Mouse (Mus musculus) hindbrain, postnatal 0 days (tissue): ENCODE data around the gene Tmcc2. TPM values are rescaled to one million over a fixed set of nuclear protein-coding genes. Genes with fewer than 3 reads are reported as not detected.

ENCODE experiments used
- ATAC-seq: fragments of 200-750 bp; cut with Nextera tagmentation; 2 replicates; pipeline ENCODE4 v1.8.0; 2017; ENCODE audit warnings: mild to moderate bottlenecking, moderate TSS enrichment, moderate library complexity
- DNase-seq: peaks from one replicate; pipeline ENCODE4 v3.0.0-alpha.2; 2015; ENCODE audit warnings: low spot score
- H3K27ac ChIP-seq: fragments of 300-500 bp; sonication (generic); 2 replicates; pipeline ENCODE4 v1.5.1; 2014; ENCODE audit warnings: mild to moderate bottlenecking
- H3K27me3 ChIP-seq: fragments of 300-500 bp; sonication (generic); 2 replicates; pipeline ENCODE4 v1.6.1; 2014; ENCODE audit warnings: low read length, mixed read lengths; ENCODE audit not compliant: insufficient read depth
- H3K36me3 ChIP-seq: fragments of 300-500 bp; sonication (generic); 2 replicates; pipeline ENCODE4 v1.6.1; 2014; ENCODE audit warnings: low read length, mixed read lengths; ENCODE audit not compliant: insufficient read depth
- H3K4me1 ChIP-seq: fragments of 300-500 bp; sonication (generic); 2 replicates; pipeline ENCODE4 v1.6.1; 2014; ENCODE audit warnings: antibody characterized with exemption, low read length, mixed read lengths; ENCODE audit not compliant: insufficient read depth
- H3K4me2 ChIP-seq: fragments of 300-500 bp; sonication (generic); 2 replicates; pipeline ENCODE4 v1.6.1; 2014; ENCODE audit warnings: low read depth, mild to moderate bottlenecking, low read length, moderate library complexity, mixed read lengths
- H3K4me3 ChIP-seq: fragments of 300-500 bp; sonication (generic); 2 replicates; pipeline ENCODE4 v1.5.1; 2014; ENCODE audit warnings: low read length
- H3K9ac ChIP-seq: fragments of 300-500 bp; sonication (generic); replicated peaks from 2 replicates; pipeline ENCODE4 v1.6.1; 2014; ENCODE audit warnings: mild to moderate bottlenecking, low read length, moderate library complexity, mixed read lengths
- H3K9me3 ChIP-seq: fragments of 300-500 bp; sonication (generic); 2 replicates; pipeline ENCODE4 v1.6.1; 2016; ENCODE audit warnings: low read length, mixed read lengths
- CTCF ChIP-seq: IDR thresholded peaks from 2 replicates; pipeline ENCODE4 v1.5.1; 2016; ENCODE audit warnings: antibody characterized with exemption, control low read depth, low read depth
- WGBS: fragments of 180-500 bp; shearing (Covaris S2); extraction: QIAGEN DNeasy Blood & Tissue Kit; methylation state at CpG from one replicate; pipeline ENCODE4 v1.1.7; 2014; 5-methylcytosine and 5-hydroxymethylcytosine counted together
- polyA plus RNA-seq: library from polyadenylated mRNA; unstranded; fragments of >200 nt; fragmentation: Nextera tagmentation; extraction: Ambion mirVana; gene quantifications from 2 replicates; pipeline ENCODE4 v1.2.1, GENCODE M21; 2015
- total RNA-seq: library from RNA; depleted of rRNA; stranded (reverse); fragments of >200 nt; gene quantifications from 2 replicates; pipeline ENCODE4 v1.2.3, GENCODE M21; 2014

Gene Tmcc2
- total and polyA plus RNA-seq, 2 experiments from 2014 or later: 33.5 to 138 TPM

- no peaks in the 10 kb centered on the region for H3K9me3 ChIP-seq
- no peak overlapping the region for H3K4me3 ChIP-seq
- no peaks in the 10 kb centered on the region for H3K27me3 ChIP-seq
- H3K9ac ChIP-seq: no peak overlapping the region
- WGBS: 85% methylated on average over 17 of the region's 17 CpGs
- no peak overlapping the region for H3K4me2 ChIP-seq
- H3K27ac ChIP-seq: no peak overlapping the region
- DNase-seq (no peak), ATAC-seq (no peak)
- H3K4me1 ChIP-seq: peaks cover 12% of the 10 kb centered on the region; the same call in 1 of the 2 replicates
- TF ChIP-seq CTCF: peak; percentile 25; the same call in 1 of the 2 replicates
- peaks cover 4% of the 10 kb centered on the region; the same call in 1 of the 2 replicates for H3K36me3 ChIP-seq
Measured at GRCm38 (mm10) chr1:132331283-132331682, 59.8 kb downstream of the Tmcc2 start.

DNA sequence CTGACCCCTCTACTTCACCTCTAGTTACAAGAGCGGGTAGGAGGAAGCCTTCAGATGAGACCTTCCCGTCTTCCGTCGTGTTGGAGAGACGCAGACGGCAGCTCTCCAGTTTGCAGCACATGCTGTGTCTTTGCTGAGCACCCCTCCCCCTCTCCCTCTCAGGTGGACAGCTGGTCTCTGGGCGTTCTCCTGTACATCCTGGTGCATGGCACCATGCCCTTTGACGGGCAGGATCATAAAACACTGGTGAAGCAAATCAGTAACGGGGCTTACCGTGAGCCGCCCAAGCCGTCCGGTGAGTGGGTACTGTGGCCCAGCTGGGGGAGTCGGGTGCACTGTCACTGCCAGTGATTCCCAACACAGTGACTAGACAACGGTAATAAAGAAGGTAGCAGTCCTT, 60.7 kb downstream of the Tmcc2 start:
- peaks cover 9% of the 10 kb centered on the region; the same call in 1 of the 2 replicates for H3K4me1 ChIP-seq
- H3K9me3 ChIP-seq: no peaks in the 10 kb centered on the region
- DNase-seq: no peak

GRCm38 (mm10) chr1:132329656-132330055, 61.4 kb downstream of the Tmcc2 start:
- DNase-seq: no peak
- WGBS: 83% methylated on average over 7 of the region's 7 CpGs
- no peaks in the 10 kb centered on the region for H3K27me3 ChIP-seq
- no peak overlapping the region for H3K9ac ChIP-seq
- no peak overlapping the region for H3K27ac ChIP-seq
- no peak for ATAC-seq
- H3K9me3 ChIP-seq: no peaks in the 10 kb centered on the region
- H3K4me1 ChIP-seq: peaks cover 4% of the 10 kb centered on the region; the same call in 1 of the 2 replicates
- no peak overlapping the region for H3K4me3 ChIP-seq
- no peak for TF ChIP-seq CTCF
- H3K4me2 ChIP-seq: no peak overlapping the region
- H3K36me3 ChIP-seq: peaks cover 4% of the 10 kb centered on the region; the same call in 1 of the 2 replicates

More for the DNA sequence above, 60.7 kb downstream of the Tmcc2 start:
- no peak for ATAC-seq
- no peak overlapping the region for H3K27ac ChIP-seq
- no peak for TF ChIP-seq CTCF
- peaks cover 4% of the 10 kb centered on the region; the same call in 1 of the 2 replicates for H3K36me3 ChIP-seq
- no peaks in the 10 kb centered on the region for H3K27me3 ChIP-seq
- H3K9ac ChIP-seq: no peak overlapping the region
- H3K4me2 ChIP-seq: no peak overlapping the region
- H3K4me3 ChIP-seq: no peak overlapping the region
- 56% methylated on average over 15 of the region's 15 CpGs for WGBS

DNA sequence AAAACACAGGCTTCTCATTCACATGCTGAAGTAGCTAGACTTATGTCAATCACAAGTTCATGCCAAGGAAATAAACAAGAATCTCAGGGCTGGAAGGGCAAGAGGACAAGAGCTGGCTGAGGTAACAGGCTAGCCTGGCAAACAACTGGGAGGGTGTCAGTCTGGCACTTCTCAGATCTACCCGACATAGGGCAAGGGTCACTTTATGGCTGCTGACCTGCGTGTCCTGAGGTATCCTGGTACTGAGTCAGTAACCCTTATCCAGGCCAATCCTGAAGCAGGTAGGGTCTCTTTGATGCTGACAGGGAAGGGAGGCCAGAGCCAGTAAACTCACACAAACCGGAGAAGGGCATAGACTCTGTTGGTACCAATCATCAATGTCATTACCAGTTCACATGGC, 62.5 kb downstream of the Tmcc2 start:
- H3K4me2 ChIP-seq: no peak overlapping the region
- no peak overlapping the region for H3K9ac ChIP-seq
- ATAC-seq: no peak
- no peak overlapping the region for H3K4me3 ChIP-seq
- peaks cover 4% of the 10 kb centered on the region; the same call in 1 of the 2 replicates for H3K36me3 ChIP-seq
- TF ChIP-seq CTCF: no peak
- DNase-seq: no peak
- peaks cover 4% of the 10 kb centered on the region; the same call in 1 of the 2 replicates for H3K4me1 ChIP-seq
- no peaks in the 10 kb centered on the region for H3K27me3 ChIP-seq
- whole genome bisulfite sequencing: 95% methylated on average over 3 of the region's 3 CpGs
- H3K27ac ChIP-seq: no peak overlapping the region
- no peaks in the 10 kb centered on the region for H3K9me3 ChIP-seq

DNA sequence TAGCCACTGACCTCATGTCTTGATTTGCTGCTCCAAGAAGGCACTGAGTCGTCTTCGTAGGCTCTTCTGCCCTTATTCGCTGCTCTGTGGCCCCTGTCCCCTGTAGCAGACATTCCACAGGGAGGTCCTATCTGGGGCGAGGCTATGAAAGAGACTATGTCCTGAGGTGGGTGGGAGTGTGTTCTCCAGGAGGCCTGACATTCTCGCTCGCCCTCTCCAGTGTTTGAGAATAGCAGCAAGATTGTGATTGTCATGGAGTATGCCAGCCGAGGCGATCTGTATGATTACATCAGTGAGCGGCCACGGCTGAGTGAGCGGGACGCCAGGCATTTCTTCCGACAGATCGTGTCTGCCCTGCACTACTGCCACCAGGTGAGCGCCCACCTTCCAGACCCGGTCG, 63.6 kb downstream of the Tmcc2 start:
- no peaks in the 10 kb centered on the region for H3K27me3 ChIP-seq
- H3K27ac ChIP-seq: no peak overlapping the region
- WGBS: 63% methylated on average over 17 of the region's 17 CpGs
- DNase-seq (no peak), ATAC-seq (no peak)
- no peak for TF ChIP-seq CTCF
- H3K9me3 ChIP-seq: no peaks in the 10 kb centered on the region
- H3K4me1 ChIP-seq: peaks cover 9% of the 10 kb centered on the region
- H3K4me2 ChIP-seq: no peak overlapping the region
- no peak overlapping the region for H3K4me3 ChIP-seq
- H3K36me3 ChIP-seq: peaks cover 4% of the 10 kb centered on the region; the same call in 1 of the 2 replicates
- H3K9ac ChIP-seq: no peak overlapping the region

DNA sequence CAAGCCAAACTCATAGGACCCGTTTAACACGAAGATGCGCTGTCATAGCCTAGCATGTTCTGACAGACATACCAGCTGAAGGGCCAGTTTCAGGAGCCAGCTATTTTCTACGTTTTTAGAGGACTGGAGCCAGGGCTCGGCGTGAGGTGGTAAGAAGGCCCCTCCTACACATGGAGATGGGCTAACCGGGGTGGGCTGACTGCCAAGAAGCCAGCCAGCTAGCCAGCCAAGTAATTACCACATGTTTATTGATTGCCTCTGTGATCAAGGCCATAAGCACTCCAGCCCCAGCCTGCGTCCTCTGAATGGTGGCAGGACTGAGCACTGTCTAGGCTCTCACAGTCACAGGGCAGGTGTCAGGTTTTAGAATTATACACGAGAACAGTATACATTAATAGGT, 64.3 kb downstream of the Tmcc2 start:
- no peak overlapping the region for H3K9ac ChIP-seq
- 25% methylated on average over 9 of the region's 9 CpGs for WGBS
- peaks cover 4% of the 10 kb centered on the region; the same call in 1 of the 2 replicates for H3K36me3 ChIP-seq
- H3K4me1 ChIP-seq: peaks cover 14% of the 10 kb centered on the region
- no peaks in the 10 kb centered on the region for H3K27me3 ChIP-seq
- no peak overlapping the region for H3K4me3 ChIP-seq
- no peak for TF ChIP-seq CTCF
- DNase-seq: peak; percentile 86
- H3K27ac ChIP-seq: 0 out of 2 replicates have a peak overlapping the region, but pooled peaks have one; percentile 45
- peak; percentile 67 for ATAC-seq
- H3K9me3 ChIP-seq: no peaks in the 10 kb centered on the region
- no peak overlapping the region for H3K4me2 ChIP-seq

GRCm38 (mm10) chr1:132322711-132323542, 68.2 kb downstream of the Tmcc2 start:
- peak overlapping the region; percentile 71 for H3K27ac ChIP-seq
- no peaks in the 10 kb centered on the region for H3K9me3 ChIP-seq
- 16% methylated on average over 13 of the region's 13 CpGs for WGBS
- DNase-seq (peak; percentile 85), ATAC-seq (peak; percentile 87)
- H3K36me3 ChIP-seq: no peaks in the 10 kb centered on the region
- H3K4me3 ChIP-seq: no peak overlapping the region
- peaks cover 31% of the 10 kb centered on the region for H3K4me1 ChIP-seq
- H3K27me3 ChIP-seq: no peaks in the 10 kb centered on the region
- no peak overlapping the region for H3K4me2 ChIP-seq
- TF ChIP-seq CTCF: peak; percentile 22; the same call in 1 of the 2 replicates
- H3K9ac ChIP-seq: peak overlapping the region; percentile 10; the same call in 1 of the 2 replicates
